Mouse (Mus musculus): ENCODE measurements around the gene Bin2. TPM values are rescaled to one million over a fixed set of nuclear protein-coding genes. Genes with fewer than 3 reads are reported as not detected.

Gene Bin2
- polyA plus RNA-seq (2012; rRNA removed) = 0.82 and 1.2 TPM in 2 replicates

GRCm38 (mm10) chr15:100669337-100669736 lies at the start of gene Bin2:
Gene Bin2, minus strand, starts transcription at chr15:100669553.

GRCm38 (mm10) chr15:100687430-100687971 lies 18.1 kb upstream of the Bin2 start, which contains the start of gene Cela1:
Gene Cela1, minus strand, starts transcription at chr15:100687921.

GRCm38 (mm10) chr15:100636700-100637501 lies 32.5 kb downstream of the Bin2 start, which contains the start of gene Smagp:
Gene Smagp, minus strand, starts transcription at chr15:100636940.

GRCm38 (mm10) chr15:100614996-100615824 lies 54.1 kb downstream of the Bin2 start, which contains the start of gene Dazap2:
Gene Dazap2, plus strand, starts transcription at chr15:100615349.

GRCm38 (mm10) chr15:100599276-100600046 lies 69.9 kb downstream of the Bin2 start, which contains the start of gene Pou6f1:
Gene Pou6f1, minus strand, starts transcription at chr15:100599984.

Other genes starting within 250 kb of the Bin2 start
- 0.03 TPM in 1 of 2 replicates, not detected in the other for gene Gm5475, start 247.4 kb downstream of the Bin2 start, polyA plus RNA-seq (2012; rRNA removed)
- 43.8 and 44.8 TPM in 2 replicates for gene Slc11a2, start 244.5 kb downstream of the Bin2 start, polyA plus RNA-seq (2012; rRNA removed)
- gene Letmd1, start 200.5 kb downstream of the Bin2 start, polyA plus RNA-seq (2012; rRNA removed) = 82.2 and 85.7 TPM in 2 replicates
- gene Csrnp2, start 174.1 kb downstream of the Bin2 start, polyA plus RNA-seq (2012; rRNA removed) = 36.0 and 37.7 TPM in 2 replicates
- gene Tfcp2, start 117.5 kb downstream of the Bin2 start, polyA plus RNA-seq (2012; rRNA removed) = 26.2 and 26.5 TPM in 2 replicates
- gene Pou6f1, start 69.6 kb downstream of the Bin2 start, polyA plus RNA-seq (2012; rRNA removed) = 69.9 and 81.7 TPM in 2 replicates
- 114 and 118 TPM in 2 replicates for gene Dazap2, start 54.2 kb downstream of the Bin2 start, polyA plus RNA-seq (2012; rRNA removed)
- gene Smagp, start 32.6 kb downstream of the Bin2 start, polyA plus RNA-seq (2012; rRNA removed) = 3.6 and 4.2 TPM in 2 replicates
- 0.52 and 0.54 TPM in 2 replicates for gene Cela1, start 18.4 kb upstream of the Bin2 start, polyA plus RNA-seq (2012; rRNA removed)
- gene Galnt6, start 59.8 kb upstream of the Bin2 start, polyA plus RNA-seq (2012; rRNA removed) = 0.19 and 0.37 TPM in 2 replicates
- gene Slc4a8, start 92.2 kb upstream of the Bin2 start, polyA plus RNA-seq (2012; rRNA removed) = 25.9 and 27.3 TPM in 2 replicates
- 38.5 and 40.6 TPM in 2 replicates for gene Scn8a, start 200.3 kb upstream of the Bin2 start, polyA plus RNA-seq (2012; rRNA removed)

All from central nervous system, embryonic 18 days (tissue).